Mouse (Mus musculus) olfactory bulb, adult 2 months (tissue): Measurements from ENCODE around the gene Fzd9. TPM values are rescaled to one million over a fixed set of nuclear protein-coding genes. Genes with fewer than 3 reads are reported as not detected.
"Not testable (repeated sequence)": the region's sequence is repeated elsewhere in the genome, so short reads cannot be mapped to it uniquely, and the experiment has no call there.

Source experiments
- H3K27ac ChIP-seq: fragments of 200-500 bp; 2 replicates; pipeline ENCODE4 v1.5.1; 2012; ENCODE audit warnings: low read depth, low read length; ENCODE audit not compliant: insufficient read depth
- H3K4me1 ChIP-seq: fragments of 200-500 bp; 2 replicates; pipeline ENCODE4 v1.6.1; 2012; ENCODE audit warnings: low read length; ENCODE audit not compliant: control insufficient read depth, insufficient read depth
- H3K4me3 ChIP-seq: fragments of 200-500 bp; 2 replicates; pipeline ENCODE4 v1.5.1; 2012; ENCODE audit warnings: mild to moderate bottlenecking, low read depth, low read length, moderate library complexity; ENCODE audit not compliant: insufficient read depth
- CTCF ChIP-seq: fragments of 200-500 bp; IDR thresholded peaks from 2 replicates; pipeline ENCODE4 v1.5.1; 2012; ENCODE audit warnings: low read depth, mild to moderate bottlenecking, low read length, moderate library complexity; ENCODE audit not compliant: insufficient read depth
- POLR2A ChIP-seq: fragments of 200-500 bp; IDR thresholded peaks from 2 replicates; pipeline ENCODE4 v1.6.1; 2012; ENCODE audit warnings: mild to moderate bottlenecking, low read depth, low read length, moderate library complexity; ENCODE audit not compliant: insufficient read depth
- WGBS: fragments of 180-500 bp; shearing (Covaris S2); methylation state at CpG from one replicate; pipeline ENCODE4 v1.1.7; 2018; 5-methylcytosine and 5-hydroxymethylcytosine counted together
- polyA plus RNA-seq: library from polyadenylated mRNA; stranded (reverse); fragments of >200 nt; gene quantifications from 2 replicates; pipeline ENCODE4 v1.2.4, GENCODE M21; 2012; ENCODE audit warnings: low replicate concordance; ENCODE audit not compliant: missing spikeins, insufficient read depth, insufficient read length

The Fzd9 gene
- polyA plus RNA-seq, 1 experiment, result not detected

GRCm38 (mm10) chr5:135241474-135241873 lies 9.6 kb downstream of the Fzd9 start:
- 38% methylated on average over 1 of the region's 1 CpGs for WGBS
- TF ChIP-seq POLR2A (no peak), CTCF (no peak)
- Histone ChIP-seq H3K4me1 (no peaks in the 10 kb centered on the region; the same call in 1 of the 2 replicates), H3K27ac (no peak overlapping the region), H3K4me3 (no peak overlapping the region)

- no peak overlapping the region for H3K4me3 ChIP-seq
- TF ChIP-seq CTCF (no peak), POLR2A (no peak)
- H3K27ac ChIP-seq, result no peak overlapping the region
- no peaks in the 10 kb centered on the region; the same call in 1 of the 2 replicates for H3K4me1 ChIP-seq
- WGBS, result 77% methylated on average over 2 of the region's 2 CpGs
Measured at GRCm38 (mm10) chr5:135238832-135239231, 12.2 kb downstream of the Fzd9 start.

GRCm38 (mm10) chr5:135236571-135236970 lies 14.5 kb downstream of the Fzd9 start:
- TF ChIP-seq CTCF (no peak), POLR2A (no peak)
- WGBS, result 11% methylated on average over 2 of the region's 2 CpGs
- Histone ChIP-seq H3K27ac (no peak overlapping the region), H3K4me3 (no peak overlapping the region), H3K4me1 (no peaks in the 10 kb centered on the region)

- Histone ChIP-seq H3K4me1 (no peaks in the 10 kb centered on the region), H3K27ac (no peak overlapping the region), H3K4me3 (no peak overlapping the region)
- WGBS, result 83% methylated on average over 8 of the region's 8 CpGs
- no peak for TF ChIP-seq POLR2A
- TF ChIP-seq CTCF, result no peak
Measured at GRCm38 (mm10) chr5:135233166-135233920, 17.7 kb downstream of the Fzd9 start.

GRCm38 (mm10) chr5:135230186-135230585 lies 20.8 kb downstream of the Fzd9 start:
- no peaks in the 10 kb centered on the region for H3K4me1 ChIP-seq
- WGBS, result 62% methylated on average over 4 of the region's 4 CpGs
- no peak for TF ChIP-seq CTCF
- TF ChIP-seq POLR2A, result no peak
- H3K4me3 ChIP-seq, result no peak overlapping the region
- no peak overlapping the region for H3K27ac ChIP-seq

GRCm38 (mm10) chr5:135225879-135226278 lies 25.2 kb downstream of the Fzd9 start:
- WGBS, result 93% methylated on average over 4 of the region's 4 CpGs
- not testable (repeated sequence) for H3K4me3 ChIP-seq, H3K27ac ChIP-seq, H3K4me1 ChIP-seq

- 97% methylated on average over 3 of the region's 3 CpGs for WGBS
Measured at GRCm38 (mm10) chr5:135224169-135224568, 26.9 kb downstream of the Fzd9 start.

GRCm38 (mm10) chr5:135222066-135222465 lies 29.0 kb downstream of the Fzd9 start:
- no peak overlapping the region for H3K4me3 ChIP-seq
- H3K27ac ChIP-seq, result no peak overlapping the region
- H3K4me1 ChIP-seq, result no peaks in the 10 kb centered on the region
- TF ChIP-seq CTCF (no peak), POLR2A (no peak)
- WGBS, result 96% methylated on average over 7 of the region's 7 CpGs

More at GRCm38 (mm10) chr5:135224169-135224568, 26.9 kb downstream of the Fzd9 start:
- TF ChIP-seq POLR2A (no peak), CTCF (no peak)
- H3K4me1 ChIP-seq, result no peaks in the 10 kb centered on the region
- no peak overlapping the region for H3K27ac ChIP-seq
- H3K4me3 ChIP-seq, result no peak overlapping the region

- no peak overlapping the region for H3K27ac ChIP-seq
- no peak overlapping the region for H3K4me3 ChIP-seq
- TF ChIP-seq CTCF (no peak), POLR2A (no peak)
- H3K4me1 ChIP-seq, result no peaks in the 10 kb centered on the region
Measured at GRCm38 (mm10) chr5:135220941-135221340, 30.1 kb downstream of the Fzd9 start.

GRCm38 (mm10) chr5:135216871-135217270 lies 34.2 kb downstream of the Fzd9 start:
- Histone ChIP-seq H3K4me1 (no peaks in the 10 kb centered on the region), H3K27ac (no peak overlapping the region), H3K4me3 (no peak overlapping the region)
- TF ChIP-seq POLR2A (no peak), CTCF (no peak)
- 86% methylated on average over 6 of the region's 6 CpGs for WGBS
